Mouse (Mus musculus) neural tube, embryonic 13.5 days (tissue): ENCODE results near the gene Tjp1. TPM values are rescaled to one million over a fixed set of nuclear protein-coding genes. Genes with fewer than 3 reads are reported as not detected.

Source experiments
- ATAC-seq: fragments of 200-750 bp; cut with Nextera tagmentation; 2 replicates; pipeline ENCODE4 v1.8.0; 2017; ENCODE audit warnings: low read depth, mild to moderate bottlenecking, moderate TSS enrichment, moderate library complexity
- H3K27ac ChIP-seq: fragments of 300-500 bp; sonication (generic); replicated peaks from 2 replicates; pipeline ENCODE4 v1.5.1; 2015; ENCODE audit warnings: moderate library complexity, mild to moderate bottlenecking, inconsistent platforms
- H3K27me3 ChIP-seq: fragments of 300-500 bp; sonication (generic); 2 replicates; pipeline ENCODE4 v1.6.1; 2015; ENCODE audit warnings: mild to moderate bottlenecking, inconsistent platforms
- H3K36me3 ChIP-seq: fragments of 300-500 bp; sonication (generic); 2 replicates; pipeline ENCODE4 v1.6.1; 2015; ENCODE audit warnings: mild to moderate bottlenecking, inconsistent platforms
- H3K4me1 ChIP-seq: fragments of 300-500 bp; sonication (generic); replicated peaks from 2 replicates; pipeline ENCODE4 v1.6.1; 2015; ENCODE audit warnings: inconsistent platforms
- H3K4me2 ChIP-seq: fragments of 300-500 bp; sonication (generic); 2 replicates; pipeline ENCODE4 v1.6.1; 2015; ENCODE audit warnings: inconsistent platforms, mild to moderate bottlenecking, moderate library complexity
- H3K4me3 ChIP-seq: fragments of 300-500 bp; sonication (generic); 2 replicates; pipeline ENCODE4 v1.5.1; 2015; ENCODE audit warnings: mild to moderate bottlenecking, inconsistent platforms
- H3K9ac ChIP-seq: fragments of 300-500 bp; sonication (generic); 2 replicates; pipeline ENCODE4 v1.6.1; 2015; ENCODE audit warnings: moderate library complexity, mild to moderate bottlenecking, inconsistent platforms
- H3K9me3 ChIP-seq: fragments of 300-500 bp; sonication (generic); 2 replicates; pipeline ENCODE4 v1.6.1; 2016; ENCODE audit warnings: inconsistent platforms
- WGBS: fragments of 180-500 bp; shearing (Covaris S2); methylation state at CpG from one replicate; pipeline ENCODE4 v1.1.7; 2015; 5-methylcytosine and 5-hydroxymethylcytosine counted together
- polyA plus RNA-seq: library from polyadenylated mRNA; unstranded; fragments of >200 nt; fragmentation: Nextera tagmentation; extraction: Ambion mirVana; gene quantifications from 2 replicates; pipeline ENCODE4 v1.2.1, GENCODE M21; 2015

Tjp1 gene
- polyA plus RNA-seq, 1 experiment from 2014 or later: 25.2 TPM

GRCm38 (mm10) chr7:65482216-65482615 is 45.4 kb downstream of the Tjp1 start:
- Histone ChIP-seq H3K9me3 (no peaks in the 10 kb centered on the region), H3K27ac (no peak overlapping the region), H3K27me3 (no peaks in the 10 kb centered on the region), H3K4me2 (no peak overlapping the region), H3K36me3 (no peaks in the 10 kb centered on the region), H3K4me1 (peaks cover 8% of the 10 kb centered on the region), H3K9ac (no peak overlapping the region), H3K4me3 (no peak overlapping the region)
- 81% methylated on average over 2 of the region's 2 CpGs for WGBS
- no peak for ATAC-seq

- Histone ChIP-seq H3K36me3 (no peaks in the 10 kb centered on the region), H3K9me3 (no peaks in the 10 kb centered on the region), H3K4me3 (no peak overlapping the region), H3K27ac (no peak overlapping the region), H3K4me1 (0 out of 2 replicates have a peak, but pooled peaks cover 6% of the 10 kb centered on the region), H3K9ac (no peak overlapping the region), H3K4me2 (no peak overlapping the region), H3K27me3 (no peaks in the 10 kb centered on the region)
- WGBS: 84% methylated on average over 3 of the region's 3 CpGs
- no peak for ATAC-seq
Observed at GRCm38 (mm10) chr7:65472048-65472447, 55.5 kb downstream of the Tjp1 start.

GRCm38 (mm10) chr7:65471406-65471805 is 56.2 kb downstream of the Tjp1 start:
- Histone ChIP-seq H3K4me3 (no peak overlapping the region), H3K9me3 (no peaks in the 10 kb centered on the region)
- WGBS: 70% methylated on average over 6 of the region's 6 CpGs

GRCm38 (mm10) chr7:65470214-65470613 is 57.4 kb downstream of the Tjp1 start:
- Histone ChIP-seq H3K4me3 (no peak overlapping the region), H3K4me1 (0 out of 2 replicates have a peak, but pooled peaks cover 6% of the 10 kb centered on the region), H3K27me3 (no peaks in the 10 kb centered on the region), H3K4me2 (no peak overlapping the region), H3K9ac (no peak overlapping the region), H3K9me3 (no peaks in the 10 kb centered on the region), H3K27ac (no peak overlapping the region), H3K36me3 (no peaks in the 10 kb centered on the region)
- 29% methylated on average over 8 of the region's 8 CpGs for WGBS
- no peak for ATAC-seq

More at GRCm38 (mm10) chr7:65471406-65471805, 56.2 kb downstream of the Tjp1 start:
- Histone ChIP-seq H3K36me3 (no peaks in the 10 kb centered on the region), H3K27ac (no peak overlapping the region), H3K4me1 (0 out of 2 replicates have a peak, but pooled peaks cover 6% of the 10 kb centered on the region), H3K9ac (no peak overlapping the region), H3K4me2 (no peak overlapping the region), H3K27me3 (no peaks in the 10 kb centered on the region)
- ATAC-seq: no peak

GRCm38 (mm10) chr7:65469666-65470065 is 57.9 kb downstream of the Tjp1 start:
- no peak for ATAC-seq
- H3K4me3 ChIP-seq: no peak overlapping the region
- H3K4me1 ChIP-seq: 0 out of 2 replicates have a peak, but pooled peaks cover 6% of the 10 kb centered on the region
- H3K27ac ChIP-seq: no peak overlapping the region
- H3K4me2 ChIP-seq: no peak overlapping the region
- H3K27me3 ChIP-seq: no peaks in the 10 kb centered on the region
- H3K9me3 ChIP-seq: no peaks in the 10 kb centered on the region
- no peak overlapping the region for H3K9ac ChIP-seq
- H3K36me3 ChIP-seq: no peaks in the 10 kb centered on the region
- 15% methylated on average over 6 of the region's 6 CpGs for WGBS

- H3K36me3 ChIP-seq: no peaks in the 10 kb centered on the region
- 90% methylated on average over 8 of the region's 8 CpGs for WGBS
- no peaks in the 10 kb centered on the region for H3K9me3 ChIP-seq
- no peaks in the 10 kb centered on the region for H3K27me3 ChIP-seq
- no peak for ATAC-seq
- no peak overlapping the region for H3K27ac ChIP-seq
- H3K4me1 ChIP-seq: 0 out of 2 replicates have a peak, but pooled peaks cover 6% of the 10 kb centered on the region
- H3K4me2 ChIP-seq: no peak overlapping the region
- no peak overlapping the region for H3K9ac ChIP-seq
- no peak overlapping the region for H3K4me3 ChIP-seq
Observed at GRCm38 (mm10) chr7:65468191-65468590, 59.4 kb downstream of the Tjp1 start.

- no peak overlapping the region for H3K4me2 ChIP-seq
- no peak overlapping the region for H3K4me3 ChIP-seq
- H3K27me3 ChIP-seq: no peaks in the 10 kb centered on the region
- no peak overlapping the region for H3K9ac ChIP-seq
- 87% methylated on average over 4 of the region's 4 CpGs for WGBS
- no peak overlapping the region for H3K27ac ChIP-seq
- 0 out of 2 replicates have a peak, but pooled peaks cover 6% of the 10 kb centered on the region for H3K4me1 ChIP-seq
- no peak for ATAC-seq
- H3K9me3 ChIP-seq: no peaks in the 10 kb centered on the region
- H3K36me3 ChIP-seq: no peaks in the 10 kb centered on the region
Observed at GRCm38 (mm10) chr7:65467306-65468021, 60.1 kb downstream of the Tjp1 start.

GRCm38 (mm10) chr7:65466137-65466536 is 61.4 kb downstream of the Tjp1 start:
- no peak overlapping the region for H3K4me2 ChIP-seq
- no peak overlapping the region for H3K4me3 ChIP-seq
- H3K27me3 ChIP-seq: no peaks in the 10 kb centered on the region
- H3K36me3 ChIP-seq: no peaks in the 10 kb centered on the region
- 51% methylated on average over 11 of the region's 11 CpGs for WGBS
- no peak overlapping the region for H3K27ac ChIP-seq
- no peak overlapping the region for H3K9ac ChIP-seq
- H3K9me3 ChIP-seq: no peaks in the 10 kb centered on the region
- ATAC-seq: no peak
- 0 out of 2 replicates have a peak, but pooled peaks cover 6% of the 10 kb centered on the region for H3K4me1 ChIP-seq

- H3K4me1 ChIP-seq: 0 out of 2 replicates have a peak, but pooled peaks cover under 1% of the 10 kb centered on the region
- 80% methylated on average over 3 of the region's 3 CpGs for WGBS
- peak; percentile 79; the same call in 1 of the 2 replicates for ATAC-seq
- no peak overlapping the region for H3K9ac ChIP-seq
- H3K36me3 ChIP-seq: no peaks in the 10 kb centered on the region
- no peak overlapping the region for H3K4me3 ChIP-seq
- no peaks in the 10 kb centered on the region for H3K9me3 ChIP-seq
- no peak overlapping the region for H3K27ac ChIP-seq
- no peak overlapping the region for H3K4me2 ChIP-seq
- H3K27me3 ChIP-seq: no peaks in the 10 kb centered on the region
Observed at GRCm38 (mm10) chr7:65464518-65465037, 63.0 kb downstream of the Tjp1 start.

GRCm38 (mm10) chr7:65463438-65463837 is 64.1 kb downstream of the Tjp1 start:
- no peaks in the 10 kb centered on the region for H3K9me3 ChIP-seq
- H3K36me3 ChIP-seq: no peaks in the 10 kb centered on the region
- H3K4me2 ChIP-seq: no peak overlapping the region
- H3K4me1 ChIP-seq: no peaks in the 10 kb centered on the region
- no peak overlapping the region for H3K27ac ChIP-seq
- no peak overlapping the region for H3K4me3 ChIP-seq
- H3K9ac ChIP-seq: no peak overlapping the region
- WGBS: 87% methylated on average over 4 of the region's 4 CpGs
- no peaks in the 10 kb centered on the region for H3K27me3 ChIP-seq
- ATAC-seq: no peak

GRCm38 (mm10) chr7:65461412-65461811 is 66.2 kb downstream of the Tjp1 start:
- ATAC-seq: no peak
- WGBS: 92% methylated on average over 1 of the region's 1 CpGs
- H3K4me3 ChIP-seq: no peak overlapping the region
- H3K4me2 ChIP-seq: no peak overlapping the region
- no peaks in the 10 kb centered on the region for H3K36me3 ChIP-seq
- H3K9ac ChIP-seq: no peak overlapping the region
- no peaks in the 10 kb centered on the region for H3K4me1 ChIP-seq
- H3K27ac ChIP-seq: no peak overlapping the region
- no peaks in the 10 kb centered on the region for H3K9me3 ChIP-seq
- H3K27me3 ChIP-seq: no peaks in the 10 kb centered on the region

GRCm38 (mm10) chr7:65460196-65460595 is 67.4 kb downstream of the Tjp1 start:
- no peaks in the 10 kb centered on the region for H3K9me3 ChIP-seq
- WGBS: 85% methylated on average over 3 of the region's 3 CpGs
- no peak overlapping the region for H3K4me3 ChIP-seq
- no peaks in the 10 kb centered on the region for H3K4me1 ChIP-seq
- H3K4me2 ChIP-seq: no peak overlapping the region
- H3K27me3 ChIP-seq: no peaks in the 10 kb centered on the region
- no peak for ATAC-seq
- no peaks in the 10 kb centered on the region for H3K36me3 ChIP-seq
- no peak overlapping the region for H3K9ac ChIP-seq
- H3K27ac ChIP-seq: no peak overlapping the region
